Mouse (Mus musculus): Measurements from ENCODE around the gene Dcaf6. TPM values are rescaled to one million over a fixed set of nuclear protein-coding genes. Genes with fewer than 3 reads are reported as not detected.

The Dcaf6 gene
- polyA plus RNA-seq (2012; rRNA removed; ENCODE audit: low replicate concordance): 4.1 and 10.2 TPM in 2 replicates

GRCm38 (mm10) chr1:165460360-165460800 lies at the start of gene Dcaf6, which contains the start of gene Mpc2:
Gene Dcaf6, minus strand, starts transcription at chr1:165460475.
Gene Mpc2, plus strand, starts transcription at chr1:165460637.

GRCm38 (mm10) chr1:165484688-165485233 lies 24.5 kb upstream of the Dcaf6 start, which contains the start of gene Adcy10:
Gene Adcy10, plus strand, starts transcription at chr1:165485183.

GRCm38 (mm10) chr1:165295489-165295888 lies 164.8 kb downstream of the Dcaf6 start, which contains the start of gene Gpr161:
Gene Gpr161, plus strand, starts transcription at chr1:165295789.

Other genes with a start within 250 kb of the Dcaf6 start
- 16.6 and 18.4 TPM in 2 replicates for gene Tiprl, start 223.5 kb downstream of the Dcaf6 start, polyA plus RNA-seq (2012; rRNA removed; ENCODE audit: low replicate concordance)
- gene Gpr161, start 164.7 kb downstream of the Dcaf6 start, polyA plus RNA-seq (2012; rRNA removed; ENCODE audit: low replicate concordance): 0.83 and 1.1 TPM in 2 replicates
- gene Mpc2, start 162 bp upstream of the Dcaf6 start, polyA plus RNA-seq (2012; rRNA removed; ENCODE audit: low replicate concordance): 65.6 and 114 TPM in 2 replicates
- 0.16 TPM in 1 of 2 replicates, not detected in the other for gene Adcy10, start 24.7 kb upstream of the Dcaf6 start, polyA plus RNA-seq (2012; rRNA removed; ENCODE audit: low replicate concordance)
- 19.0 and 28.4 TPM in 2 replicates for gene Mpzl1, start 174.1 kb upstream of the Dcaf6 start, polyA plus RNA-seq (2012; rRNA removed; ENCODE audit: low replicate concordance)
- 2.0 and 3.5 TPM in 2 replicates for gene Rcsd1, start 249.3 kb upstream of the Dcaf6 start, polyA plus RNA-seq (2012; rRNA removed; ENCODE audit: low replicate concordance)